Mouse (Mus musculus): Measurements from ENCODE around the gene Fam219b.

DNA sequence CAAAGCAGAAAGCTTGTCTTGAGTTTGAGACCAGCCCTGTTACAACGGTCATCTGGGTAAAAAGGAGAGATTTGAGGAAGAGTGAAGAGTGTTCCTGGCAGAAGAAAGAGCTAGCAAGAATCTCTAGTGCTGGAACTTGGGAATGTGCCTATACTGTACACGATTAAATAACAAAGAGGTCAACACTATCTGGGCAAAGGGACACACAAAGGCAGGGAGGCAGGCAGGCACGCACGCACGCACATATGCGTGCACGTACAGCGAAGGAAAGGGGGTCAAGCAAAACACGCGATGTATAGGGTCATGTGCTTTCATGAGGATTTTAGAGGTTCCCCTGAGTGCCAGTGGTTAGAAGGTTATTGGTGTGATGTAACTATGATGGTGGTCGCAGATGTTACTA is 15.8 kb downstream of the Fam219b start:
- TF ChIP-seq POLR2A (IDR thresholded peaks at IDR 0.05; ENCODE audit: borderline replicate concordance, insufficient read depth, low read length) (no peak), CTCF (IDR thresholded peaks at IDR 0.05; ENCODE audit: borderline replicate concordance, insufficient read depth, low read depth, low read length) (no peak)

All from cerebellum, adult 2 months (tissue).